Mouse (Mus musculus): ENCODE data around the gene Lck. TPM values are rescaled to one million over a fixed set of nuclear protein-coding genes. Genes with fewer than 3 reads are reported as not detected.
"Not testable (repeated sequence)": the region's sequence is repeated elsewhere in the genome, so short reads cannot be mapped to it uniquely, and the experiment has no call there.

Gene Lck
- polyA plus RNA-seq, 1 experiment from 2014 or later = 13.6 TPM

GRCm38 (mm10) chr4:129563718-129564117 is 9.7 kb downstream of the Lck start:
- WGBS = 71% methylated on average over 8 of the region's 8 CpGs
- H3K4me1 ChIP-seq (replicated peaks) = no peaks in the 10 kb centered on the region
- H3K27me3 ChIP-seq = no peaks in the 10 kb centered on the region
- ATAC-seq (ENCODE audit: low FRiP score, low read depth) = no peak
- H3K9ac ChIP-seq = no peak overlapping the region
- H3K27ac ChIP-seq (replicated peaks) = no peak overlapping the region
- H3K36me3 ChIP-seq = no peaks in the 10 kb centered on the region
- H3K9me3 ChIP-seq = no peaks in the 10 kb centered on the region
- H3K4me3 ChIP-seq = no peak overlapping the region
- no peak overlapping the region for H3K4me2 ChIP-seq

- Histone ChIP-seq H3K4me3 (no peak overlapping the region), H3K4me1 (replicated peaks) (peaks cover 8% of the 10 kb centered on the region; the same call in 1 of the 2 replicates), H3K27ac (replicated peaks) (no peak overlapping the region), H3K27me3 (no peaks in the 10 kb centered on the region), H3K4me2 (no peak overlapping the region), H3K36me3 (no peaks in the 10 kb centered on the region), H3K9me3 (no peaks in the 10 kb centered on the region), H3K9ac (no peak overlapping the region)
- no peak for ATAC-seq (ENCODE audit: low FRiP score, low read depth)
- 95% methylated on average over 5 of the region's 5 CpGs for WGBS
Measured at GRCm38 (mm10) chr4:129561184-129561583, 12.3 kb downstream of the Lck start.

GRCm38 (mm10) chr4:129558321-129558955 is 15.0 kb downstream of the Lck start:
- peaks cover 22% of the 10 kb centered on the region for H3K4me1 ChIP-seq (replicated peaks)
- no peaks in the 10 kb centered on the region for H3K9me3 ChIP-seq
- no peak overlapping the region for H3K4me2 ChIP-seq
- H3K9ac ChIP-seq = no peak overlapping the region
- no peaks in the 10 kb centered on the region for H3K27me3 ChIP-seq
- H3K36me3 ChIP-seq = no peaks in the 10 kb centered on the region
- ATAC-seq (ENCODE audit: low FRiP score, low read depth) = no peak
- H3K4me3 ChIP-seq = no peak overlapping the region
- no peak overlapping the region for H3K27ac ChIP-seq (replicated peaks)
- WGBS = 86% methylated on average over 12 of the region's 12 CpGs

GRCm38 (mm10) chr4:129557256-129557808 is 16.1 kb downstream of the Lck start:
- H3K36me3 ChIP-seq = no peaks in the 10 kb centered on the region
- no peaks in the 10 kb centered on the region for H3K9me3 ChIP-seq
- H3K4me3 ChIP-seq = peak overlapping the region; percentile 44; the same call in 1 of the 2 replicates
- 81% methylated on average over 9 of the region's 9 CpGs for WGBS
- H3K27ac ChIP-seq (replicated peaks) = 0 out of 2 replicates have a peak overlapping the region, but pooled peaks have one; percentile 86
- peaks cover 22% of the 10 kb centered on the region for H3K4me1 ChIP-seq (replicated peaks)
- no peak overlapping the region for H3K9ac ChIP-seq
- no peaks in the 10 kb centered on the region for H3K27me3 ChIP-seq
- ATAC-seq (ENCODE audit: low FRiP score, low read depth) = peak; percentile 24; the same call in 1 of the 2 replicates
- H3K4me2 ChIP-seq = peak overlapping the region; percentile 83

- WGBS = 9% methylated on average over 32 of the region's 33 CpGs
- ATAC-seq (ENCODE audit: low FRiP score, low read depth) = peak; percentile 79
- no peaks in the 10 kb centered on the region for H3K36me3 ChIP-seq
Measured at GRCm38 (mm10) chr4:129556532-129557223, 16.8 kb downstream of the Lck start.

GRCm38 (mm10) chr4:129555862-129556531 is 17.4 kb downstream of the Lck start:
- H3K27ac ChIP-seq (replicated peaks) = peak overlapping the region; percentile 86
- no peaks in the 10 kb centered on the region for H3K27me3 ChIP-seq
- H3K4me3 ChIP-seq = peak overlapping the region; percentile 44
- no peaks in the 10 kb centered on the region for H3K9me3 ChIP-seq
- peak overlapping the region; percentile 54 for H3K9ac ChIP-seq
- H3K36me3 ChIP-seq = no peaks in the 10 kb centered on the region
- peak; percentile 76 for ATAC-seq (ENCODE audit: low FRiP score, low read depth)
- H3K4me2 ChIP-seq = peak overlapping the region; percentile 83
- WGBS = under 1% methylated on average over 24 of the region's 24 CpGs
- peaks cover 22% of the 10 kb centered on the region for H3K4me1 ChIP-seq (replicated peaks)

More at GRCm38 (mm10) chr4:129556532-129557223, 16.8 kb downstream of the Lck start:
- H3K27ac ChIP-seq (replicated peaks) = peak overlapping the region; percentile 86
- peak overlapping the region; percentile 83 for H3K4me2 ChIP-seq
- H3K9ac ChIP-seq = peak overlapping the region; percentile 54
- H3K4me3 ChIP-seq = peak overlapping the region; percentile 44
- H3K9me3 ChIP-seq = no peaks in the 10 kb centered on the region
- no peaks in the 10 kb centered on the region for H3K27me3 ChIP-seq
- H3K4me1 ChIP-seq (replicated peaks) = peaks cover 22% of the 10 kb centered on the region

GRCm38 (mm10) chr4:129555421-129555861 is 18.0 kb downstream of the Lck start:
- Histone ChIP-seq H3K9me3 (no peaks in the 10 kb centered on the region), H3K36me3 (no peaks in the 10 kb centered on the region), H3K4me2 (peak overlapping the region; percentile 83), H3K4me3 (peak overlapping the region; percentile 44), H3K27ac (replicated peaks) (peak overlapping the region; percentile 86), H3K9ac (peak overlapping the region; percentile 54), H3K27me3 (no peaks in the 10 kb centered on the region), H3K4me1 (replicated peaks) (peaks cover 22% of the 10 kb centered on the region)
- 3% methylated on average over 16 of the region's 16 CpGs for WGBS
- ATAC-seq (ENCODE audit: low FRiP score, low read depth) = peak; percentile 39; the same call in 1 of the 2 replicates

GRCm38 (mm10) chr4:129554512-129554911 is 18.9 kb downstream of the Lck start:
- not testable (repeated sequence) for H3K27ac ChIP-seq (replicated peaks); H3K27me3 ChIP-seq; ATAC-seq (ENCODE audit: low FRiP score, low read depth); H3K9me3 ChIP-seq; H3K9ac ChIP-seq; H3K4me3 ChIP-seq; H3K36me3 ChIP-seq
- WGBS = 57% methylated on average over 6 of the region's 6 CpGs
- peak overlapping the region; percentile 83 for H3K4me2 ChIP-seq
- H3K4me1 ChIP-seq (replicated peaks) = peaks cover 22% of the 10 kb centered on the region

- Histone ChIP-seq H3K9ac (no peak overlapping the region), H3K9me3 (no peaks in the 10 kb centered on the region), H3K4me3 (no peak overlapping the region), H3K4me1 (replicated peaks) (peaks cover 8% of the 10 kb centered on the region), H3K27ac (replicated peaks) (no peak overlapping the region), H3K27me3 (no peaks in the 10 kb centered on the region), H3K4me2 (no peak overlapping the region), H3K36me3 (no peaks in the 10 kb centered on the region)
- no peak for ATAC-seq (ENCODE audit: low FRiP score, low read depth)
- 63% methylated on average over 1 of the region's 1 CpGs for WGBS
Measured at GRCm38 (mm10) chr4:129550295-129550694, 23.1 kb downstream of the Lck start.

- H3K36me3 ChIP-seq = no peaks in the 10 kb centered on the region
- no peak for ATAC-seq (ENCODE audit: low FRiP score, low read depth)
- no peak overlapping the region for H3K4me2 ChIP-seq
- H3K9me3 ChIP-seq = no peaks in the 10 kb centered on the region
- 96% methylated on average over 2 of the region's 2 CpGs for WGBS
- H3K4me1 ChIP-seq (replicated peaks) = no peaks in the 10 kb centered on the region
- H3K27me3 ChIP-seq = no peaks in the 10 kb centered on the region
- H3K9ac ChIP-seq = no peak overlapping the region
- H3K4me3 ChIP-seq = no peak overlapping the region
- no peak overlapping the region for H3K27ac ChIP-seq (replicated peaks)
Measured at GRCm38 (mm10) chr4:129549306-129549705, 24.1 kb downstream of the Lck start.

GRCm38 (mm10) chr4:129547631-129548030 is 25.8 kb downstream of the Lck start:
- WGBS = 95% methylated on average over 4 of the region's 4 CpGs
- not testable (repeated sequence) for H3K9ac ChIP-seq; H3K27ac ChIP-seq (replicated peaks); H3K4me1 ChIP-seq (replicated peaks); H3K9me3 ChIP-seq; H3K36me3 ChIP-seq; H3K27me3 ChIP-seq; H3K4me3 ChIP-seq; H3K4me2 ChIP-seq; ATAC-seq (ENCODE audit: low FRiP score, low read depth)

GRCm38 (mm10) chr4:129544106-129544505 is 29.3 kb downstream of the Lck start:
- H3K4me3 ChIP-seq = no peak overlapping the region
- no peak overlapping the region for H3K9ac ChIP-seq
- H3K27me3 ChIP-seq = no peaks in the 10 kb centered on the region
- no peak overlapping the region for H3K27ac ChIP-seq (replicated peaks)
- WGBS = 74% methylated on average over 4 of the region's 4 CpGs
- 0 out of 2 replicates have a peak, but pooled peaks cover 6% of the 10 kb centered on the region for H3K36me3 ChIP-seq
- H3K9me3 ChIP-seq = no peaks in the 10 kb centered on the region
- peaks cover 26% of the 10 kb centered on the region for H3K4me1 ChIP-seq (replicated peaks)
- H3K4me2 ChIP-seq = no peak overlapping the region
- no peak for ATAC-seq (ENCODE audit: low FRiP score, low read depth)

All from hindbrain, embryonic 15.5 days (tissue).